Mouse (Mus musculus) liver, adult 2 months (tissue): ENCODE measurements around the gene Nmnat1.

ENCODE experiments used
- CTCF ChIP-seq: fragments of 200-500 bp; IDR thresholded peaks from 2 replicates; pipeline ENCODE4 v1.5.1; 2011; ENCODE audit warnings: low read depth, low read length, control low read depth
- POLR2A ChIP-seq: fragments of 200-500 bp; IDR thresholded peaks from 2 replicates; pipeline ENCODE4 v1.6.1; 2011; ENCODE audit warnings: low read length, control low read depth; ENCODE audit not compliant: insufficient read depth; ENCODE audit errors: extremely low read depth

DNA sequence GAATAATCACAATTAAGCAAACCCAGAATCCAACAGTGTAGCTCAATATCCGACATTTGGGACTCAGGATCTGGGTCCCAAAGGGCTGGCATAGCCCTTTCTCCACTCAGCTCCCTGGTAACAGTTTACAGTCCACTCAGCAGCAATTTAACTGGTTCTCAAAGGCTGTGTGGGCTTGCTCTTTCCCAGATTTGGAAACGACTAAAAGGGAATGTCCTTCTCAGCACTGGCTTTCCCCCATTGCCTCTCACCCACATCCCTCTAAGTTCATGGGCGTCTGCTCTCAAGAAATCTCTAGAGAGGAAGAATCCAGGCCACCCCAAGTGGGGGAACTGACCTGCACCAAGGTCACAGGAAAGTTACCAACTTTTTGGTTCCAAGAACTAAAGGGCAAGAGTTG is 436 bp downstream of the Nmnat1 start:
- TF ChIP-seq CTCF: no peak
- TF ChIP-seq POLR2A: no peak
